Mouse (Mus musculus) CH12.LX (cell line): ENCODE measurements around the gene 4931406P16Rik. TPM values are rescaled to one million over a fixed set of nuclear protein-coding genes. Genes with fewer than 3 reads are reported as not detected.

Source experiments
- DNase-seq: peaks from one replicate; pipeline ENCODE4 v3.0.0-alpha.2; 2013; ENCODE audit errors: extremely low read depth
- H3K27ac ChIP-seq: 2 replicates; pipeline ENCODE4 v1.5.1; 2012; ENCODE audit warnings: low read depth, mild to moderate bottlenecking, control low read depth, moderate library complexity; ENCODE audit not compliant: insufficient read depth
- H3K27me3 ChIP-seq: replicated peaks from 2 replicates; pipeline ENCODE3; 2012; ENCODE audit warnings: inconsistent platforms
- H3K36me3 ChIP-seq, 2 experiments: replicated peaks in 1 of 2; 2 replicates each; pipeline versions ENCODE3 to v1.6.1; 2012; ENCODE audit warnings: inconsistent platforms in 1 of 2, low read length in 1 of 2, mild to moderate bottlenecking in 1 of 2, mixed read lengths in 1 of 2, moderate library complexity in 1 of 2; ENCODE audit not compliant: control insufficient read depth in 1 of 2, insufficient read depth in 1 of 2
- H3K4me1 ChIP-seq, 2 experiments: 2 replicates each; pipeline ENCODE4 v1.6.1; 2012; ENCODE audit warnings: inconsistent platforms in 1 of 2, moderate library complexity in 1 of 2; ENCODE audit not compliant: insufficient read depth in 2 of 2, control insufficient read depth in 1 of 2
- H3K4me2 ChIP-seq: 2 replicates; pipeline ENCODE4 v1.6.1; 2012; ENCODE audit warnings: low read depth, mild to moderate bottlenecking, control low read depth; ENCODE audit not compliant: poor library complexity, insufficient read depth, severe bottlenecking
- H3K4me3 ChIP-seq, 3 experiments: fragments of 150-350 bp in 1 of 3; sonication (generic) in 1 of 3; replicated peaks in 1 of 3; 2 replicates each; pipeline versions ENCODE3 to v1.5.1; 2011 to 2012; ENCODE audit warnings: low read depth in 2 of 3, low read length in 2 of 3, mild to moderate bottlenecking in 2 of 3, moderate library complexity in 2 of 3, control low read depth in 1 of 3, improper control_type of control experiment in 1 of 3, inconsistent platforms in 1 of 3, mixed read lengths in 1 of 3; ENCODE audit not compliant: poor library complexity in 1 of 3
- H3K79me2 ChIP-seq: replicated peaks from 2 replicates; pipeline ENCODE4 v1.6.1; 2012; ENCODE audit warnings: mild to moderate bottlenecking, moderate library complexity; ENCODE audit not compliant: control insufficient read depth, poor library complexity, insufficient read depth, severe bottlenecking; ENCODE audit errors: extremely low read depth
- H3K9ac ChIP-seq: 2 replicates; pipeline ENCODE4 v1.6.1; 2012; ENCODE audit warnings: low read depth, mild to moderate bottlenecking, control low read depth, moderate library complexity; ENCODE audit not compliant: insufficient read depth
- H3K9me3 ChIP-seq: replicated peaks from 2 replicates; pipeline ENCODE3; 2012; ENCODE audit warnings: low read length, inconsistent platforms, mixed read lengths
- BHLHE40 ChIP-seq: IDR thresholded peaks from 2 replicates; pipeline ENCODE4 v1.6.1; 2011; ENCODE audit warnings: mild to moderate bottlenecking, low read depth, low read length, improper control_type of control experiment
- CHD2 ChIP-seq: IDR thresholded peaks from 2 replicates; pipeline ENCODE4 v1.6.1; 2011; ENCODE audit warnings: low read length, improper control_type of control experiment
- CTCF ChIP-seq, 2 experiments: IDR thresholded peaks in 1 of 2; conservative IDR thresholded peaks in 1 of 2; 2 replicates each; pipeline ENCODE4 v1.5.1; 2011 to 2012; ENCODE audit warnings: low read depth in 2 of 2, low read length in 2 of 2, improper control_type of control experiment in 1 of 2, inconsistent platforms in 1 of 2, mild to moderate bottlenecking in 1 of 2, moderate library complexity in 1 of 2
- E2F4 ChIP-seq: IDR thresholded peaks from 2 replicates; pipeline ENCODE4 v1.6.1; 2011; ENCODE audit warnings: low read depth, low read length, improper control_type of control experiment; ENCODE audit not compliant: insufficient replicate concordance
- ELF1 ChIP-seq: IDR thresholded peaks from 2 replicates; pipeline ENCODE4 v1.6.1; 2014; ENCODE audit warnings: low read depth, mild to moderate bottlenecking, inconsistent platforms, low read length, improper control_type of control experiment
- ETS1 ChIP-seq: conservative IDR thresholded peaks from 2 replicates; pipeline ENCODE4 v1.6.1; 2012; ENCODE audit warnings: low read depth, mild to moderate bottlenecking, inconsistent platforms, low read length, improper control_type of control experiment, moderate library complexity
- GABPA ChIP-seq: IDR thresholded peaks from 2 replicates; pipeline ENCODE4 v1.6.1; 2012; ENCODE audit warnings: low read depth, low read length, improper control_type of control experiment, inconsistent platforms; ENCODE audit not compliant: insufficient replicate concordance
- HCFC1 ChIP-seq: IDR thresholded peaks from 2 replicates; pipeline ENCODE4 v1.6.1; 2012; ENCODE audit warnings: low read depth, mild to moderate bottlenecking, inconsistent platforms, low read length, improper control_type of control experiment
- IRF4 ChIP-seq: IDR thresholded peaks from 2 replicates; pipeline ENCODE4 v1.6.1; 2014; ENCODE audit warnings: low read depth, mild to moderate bottlenecking, inconsistent platforms, low read length, improper control_type of control experiment
- JUN ChIP-seq: IDR thresholded peaks from 2 replicates; pipeline ENCODE4 v1.6.1; 2011; ENCODE audit warnings: low read depth, mild to moderate bottlenecking, low read length, improper control_type of control experiment, moderate library complexity; ENCODE audit not compliant: insufficient read depth
- KAT2A ChIP-seq: IDR thresholded peaks from 2 replicates; pipeline ENCODE4 v1.6.1; 2012; ENCODE audit warnings: low read length, improper control_type of control experiment, inconsistent platforms; ENCODE audit not compliant: insufficient replicate concordance
- MAFK ChIP-seq: IDR thresholded peaks from 2 replicates; pipeline ENCODE4 v1.6.1; 2011; ENCODE audit warnings: low read length, improper control_type of control experiment; ENCODE audit not compliant: insufficient replicate concordance
- MAX ChIP-seq: IDR thresholded peaks from 2 replicates; pipeline ENCODE4 v1.6.1; 2011; ENCODE audit warnings: low read length, improper control_type of control experiment
- MAZ ChIP-seq: IDR thresholded peaks from 2 replicates; pipeline ENCODE4 v1.6.1; 2012; ENCODE audit warnings: low read depth, mild to moderate bottlenecking, inconsistent platforms, low read length, improper control_type of control experiment, moderate library complexity
- MEF2A ChIP-seq: IDR thresholded peaks from 2 replicates; pipeline ENCODE4 v1.6.1; 2014; ENCODE audit warnings: low read depth, mild to moderate bottlenecking, inconsistent platforms, low read length, improper control_type of control experiment, borderline replicate concordance
- MXI1 ChIP-seq: IDR thresholded peaks from 2 replicates; pipeline ENCODE4 v1.6.1; 2011; ENCODE audit warnings: mild to moderate bottlenecking, low read depth, low read length, improper control_type of control experiment
- NELFE ChIP-seq: IDR thresholded peaks from 2 replicates; pipeline ENCODE4 v1.6.1; 2011; ENCODE audit warnings: low read depth, low read length, improper control_type of control experiment
- PAX5 ChIP-seq: IDR thresholded peaks from 2 replicates; pipeline ENCODE4 v1.6.1; 2012; ENCODE audit warnings: low read length, inconsistent platforms, mixed read lengths
- POLR2A ChIP-seq: IDR thresholded peaks from 2 replicates; pipeline ENCODE4 v1.6.1; 2011; ENCODE audit warnings: low read depth, mild to moderate bottlenecking, improper control_type of control experiment, low read length
- POLR2AphosphoS2 ChIP-seq: IDR thresholded peaks from 2 replicates; pipeline ENCODE4 v1.6.1; 2011; ENCODE audit warnings: low read depth, low read length, improper control_type of control experiment
- RAD21 ChIP-seq: IDR thresholded peaks from 2 replicates; pipeline ENCODE4 v1.6.1; 2011; ENCODE audit warnings: low read depth, mild to moderate bottlenecking, low read length, improper control_type of control experiment, moderate library complexity
- RCOR1 ChIP-seq: conservative IDR thresholded peaks from 2 replicates; pipeline ENCODE4 v1.6.1; 2012; ENCODE audit warnings: low read depth, mild to moderate bottlenecking, inconsistent platforms, low read length, improper control_type of control experiment
- SIN3A ChIP-seq: IDR thresholded peaks from 2 replicates; pipeline ENCODE4 v1.6.1; 2012; ENCODE audit warnings: low read length, improper control_type of control experiment, inconsistent platforms
- SMC3 ChIP-seq: IDR thresholded peaks from 2 replicates; pipeline ENCODE4 v1.6.1; 2011; ENCODE audit warnings: low read depth, low read length, improper control_type of control experiment
- UBTF ChIP-seq: IDR thresholded peaks from 2 replicates; pipeline ENCODE4 v1.6.1; 2012; ENCODE audit warnings: low read depth, mild to moderate bottlenecking, inconsistent platforms, low read length, improper control_type of control experiment, moderate library complexity
- USF1 ChIP-seq: IDR thresholded peaks from 2 replicates; pipeline ENCODE4 v1.6.1; 2014; ENCODE audit warnings: low read depth, mild to moderate bottlenecking, inconsistent platforms, low read length, improper control_type of control experiment
- USF2 ChIP-seq: conservative IDR thresholded peaks from 2 replicates; pipeline ENCODE4 v1.6.1; 2011; ENCODE audit warnings: low read depth, low read length, improper control_type of control experiment
- ZC3H11A ChIP-seq: IDR thresholded peaks from 2 replicates; pipeline ENCODE4 v1.6.1; 2012; ENCODE audit warnings: low read depth, mild to moderate bottlenecking, inconsistent platforms, low read length, improper control_type of control experiment
- ZKSCAN1 ChIP-seq: IDR thresholded peaks from 2 replicates; pipeline ENCODE4 v1.6.1; 2012; ENCODE audit warnings: low read depth, inconsistent platforms, low read length, improper control_type of control experiment, borderline replicate concordance
- ZNF384 ChIP-seq: IDR thresholded peaks from 2 replicates; pipeline ENCODE4 v1.6.1; 2012; ENCODE audit warnings: low read depth, low read length, improper control_type of control experiment, inconsistent platforms
- dilution Hi-C: fragments of 300-500 bp; cut with MboI; formaldehyde crosslinking; loops from 2 replicates; pipeline ENCODE4 v1.14.3; 2020; ENCODE audit warnings: low sequenced_read_pairs; ENCODE audit not compliant: extremely low pct_unique_long_range_greater_than_20kb, extremely low pct_ligation_motif_present
- in situ Hi-C: fragments of 300-500 bp; cut with MboI; formaldehyde crosslinking; loops from 3 replicates; pipeline ENCODE4 v1.14.3; 2019; ENCODE audit warnings: low sequenced_read_pairs, low pct_ligation_motif_present, low pct_unique_long_range_greater_than_20kb, mixed read lengths
- polyA plus RNA-seq: library from polyadenylated mRNA; unstranded; fragments of >175 nt; gene quantifications from 2 replicates; pipeline ENCODE4 v1.2.1, GENCODE M21; 2012; ENCODE audit warnings: low read depth; ENCODE audit not compliant: insufficient read length
- total RNA-seq, 2 experiments: library from RNA; depleted of rRNA; stranded (reverse); fragments of 300-350 nt in 1 of 2; fragments of >200 nt in 1 of 2; gene quantifications; 2 replicates each; pipeline ENCODE4 v1.2.3; 2012 to 2014

The 4931406P16Rik gene
- total and polyA plus RNA-seq, 3 experiments, result 10.0 to 15.6 (median 11.7) TPM

DNA sequence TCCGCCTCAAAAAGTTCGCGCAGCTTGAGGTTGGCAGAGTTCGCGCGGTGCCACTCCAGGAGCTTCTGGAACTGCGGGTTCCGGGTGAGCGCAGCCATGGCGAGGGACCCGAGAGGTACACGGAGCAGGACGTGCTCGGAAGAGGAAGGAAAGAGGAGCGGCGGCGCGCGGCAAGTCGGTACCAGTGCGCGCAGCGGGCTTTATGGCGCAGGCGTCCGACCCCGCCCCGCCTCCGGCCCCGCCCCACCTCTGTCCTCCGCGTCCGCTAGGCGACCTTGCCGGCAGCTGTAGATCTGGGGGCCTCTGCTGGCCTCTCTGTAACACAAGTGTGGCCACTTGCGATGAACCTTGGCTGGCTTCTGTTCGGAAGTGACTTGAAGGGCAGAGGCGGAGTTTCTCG, 83.2 kb downstream of the 4931406P16Rik start, which contains the start of gene Gpi1 (continued):
- TF ChIP-seq RAD21 (peak; percentile 33), NELFE (peak; percentile 90), USF2 (no peak), CHD2 (no peak)

DNA sequence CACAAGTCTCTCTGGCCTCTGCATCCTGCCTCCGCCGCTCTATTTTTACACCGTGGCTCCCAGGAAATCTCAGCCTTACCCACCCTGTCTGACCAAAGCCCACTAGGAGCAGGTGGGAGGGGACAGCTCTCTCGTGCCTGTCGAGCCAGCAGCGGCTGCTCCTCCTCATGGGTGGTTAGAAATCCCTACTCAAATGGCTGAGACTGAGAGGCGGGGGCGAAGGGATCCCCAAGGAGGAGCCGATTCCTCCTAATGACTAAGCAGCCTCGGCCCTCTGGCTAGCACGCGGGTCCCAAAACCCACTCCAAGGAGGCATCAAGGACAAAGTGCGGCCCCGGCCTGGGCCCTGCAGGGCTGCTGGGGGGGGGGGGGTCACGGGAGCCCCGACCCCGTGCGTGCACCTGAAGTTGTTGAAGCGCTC, 83.7 kb downstream of the 4931406P16Rik start:
- DNase-seq, result peak; percentile 25
- Histone ChIP-seq H3K4me3 (peak overlapping the region; percentile 84 to 87 (median 85)), H3K27me3 (no peaks in the 10 kb centered on the region), H3K4me1 (peaks cover 5 to 63% of the 10 kb centered on the region in 2 experiments), H3K36me3 (peaks cover 32 to 40% of the 10 kb centered on the region in 2 experiments), H3K9me3 (no peaks in the 10 kb centered on the region), H3K79me2 (peaks cover 37% of the 10 kb centered on the region), H3K27ac (no peak overlapping the region; the same call in 1 of the 2 replicates), H3K9ac (peak overlapping the region; percentile 78), H3K4me2 (peak overlapping the region; percentile 30)
- in situ Hi-C loops, result loop anchor here (5.0 kb wide), 1 partner anchor 62 kb away; the partner anchor contains the start of gene Uba2
- dilution Hi-C loops, result no loop called here
- TF ChIP-seq MAX (peak; percentile 30; the same call in 1 of the 2 replicates), BHLHE40 (0 out of 2 replicates have a peak, but pooled peaks have one; percentile 9), UBTF (no peak), MAZ (no peak), RCOR1 (no peak), GABPA (no peak), ZNF384 (no peak), RAD21 (no peak), CTCF (conservative IDR thresholded peaks at IDR 0.05 in 1 of 2, IDR thresholded peaks at IDR 0.05 in 1 of 2; ENCODE audit: low read depth in 2 of 2, low read length in 2 of 2) (no peak), SMC3 (no peak), MXI1 (no peak), MEF2A (no peak), JUN (no peak), USF1 (no peak), KAT2A (no peak)

DNA sequence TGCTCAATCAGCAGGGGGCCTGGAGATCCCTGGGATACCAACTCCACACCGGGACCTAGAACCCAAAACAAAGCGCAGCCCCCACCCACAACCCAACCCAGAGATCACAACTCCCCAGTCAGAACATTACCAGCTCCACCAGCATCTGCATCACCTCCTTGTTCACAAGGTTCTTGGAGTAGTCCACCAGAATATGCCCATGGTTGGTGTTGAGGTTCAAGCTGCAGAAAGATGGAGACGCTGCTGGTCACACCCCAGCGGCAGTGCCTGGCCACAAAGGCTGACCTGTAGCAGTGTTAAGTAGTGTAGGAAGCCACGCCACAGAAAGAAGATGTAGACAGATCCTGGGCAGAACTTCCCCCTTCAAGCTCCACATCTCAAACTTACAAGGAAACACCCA, 84.2 kb downstream of the 4931406P16Rik start:
- peak overlapping the region; percentile 30 for H3K4me2 ChIP-seq
- H3K4me1 ChIP-seq, result peaks cover 5 to 62% of the 10 kb centered on the region in 2 experiments
- H3K79me2 ChIP-seq, result peaks cover 37% of the 10 kb centered on the region
- TF ChIP-seq SIN3A, result no peak; the same call in 1 of the 2 replicates
- TF ChIP-seq POLR2A, result no peak
- no peak for TF ChIP-seq POLR2AphosphoS2
- TF ChIP-seq ZNF384, result no peak
- TF ChIP-seq NELFE, result no peak
- TF ChIP-seq SMC3, result no peak
- TF ChIP-seq PAX5, result no peak
- no peak for TF ChIP-seq MAFK
- no peak for TF ChIP-seq ETS1
- no peak for TF ChIP-seq KAT2A
- no peak for TF ChIP-seq HCFC1
- no peak for TF ChIP-seq E2F4
- TF ChIP-seq MAX, result no peak
- TF ChIP-seq ELF1, result no peak
- no peak for TF ChIP-seq CHD2
- no peak for TF ChIP-seq RAD21
- TF ChIP-seq ZC3H11A, result no peak
- no peak for TF ChIP-seq ZKSCAN1
- no peak for TF ChIP-seq IRF4
- H3K9me3 ChIP-seq, result no peaks in the 10 kb centered on the region
- DNase-seq, result no peak
- in situ Hi-C loops, result no loop called here
- no peak overlapping the region for H3K27ac ChIP-seq
- H3K9ac ChIP-seq, result peak overlapping the region; percentile 78
- H3K27me3 ChIP-seq, result no peaks in the 10 kb centered on the region
- H3K4me3 ChIP-seq, result peak overlapping the region; percentile 84 to 87 (median 85)
- dilution Hi-C loops, result no loop called here
- H3K36me3 ChIP-seq, result peaks cover 35 to 44% of the 10 kb centered on the region in 2 experiments
